Mouse (Mus musculus) ovary, adult 18-20 months (tissue): Measurements from ENCODE around the gene Klhl30.

ENCODE experiments used
- DNase-seq: peaks from one replicate; pipeline ENCODE4 v3.0.0; 2022; ENCODE audit warnings: low spot score, mixed read lengths

The Klhl30 gene

GRCm38 (mm10) chr1:91350841-91351240, at the start of gene Klhl30:
Gene Klhl30 (plus strand): TSS chr1:91351016.
- no peak for DNase-seq

- DNase-seq = no peak
Observed at GRCm38 (mm10) chr1:91301206-91301920, 49.5 kb upstream of the Klhl30 start.

- no peak for DNase-seq
Observed at GRCm38 (mm10) chr1:91302021-91302420, 48.8 kb upstream of the Klhl30 start.

GRCm38 (mm10) chr1:91304621-91305020, 46.2 kb upstream of the Klhl30 start:
- DNase-seq = no peak

DNA sequence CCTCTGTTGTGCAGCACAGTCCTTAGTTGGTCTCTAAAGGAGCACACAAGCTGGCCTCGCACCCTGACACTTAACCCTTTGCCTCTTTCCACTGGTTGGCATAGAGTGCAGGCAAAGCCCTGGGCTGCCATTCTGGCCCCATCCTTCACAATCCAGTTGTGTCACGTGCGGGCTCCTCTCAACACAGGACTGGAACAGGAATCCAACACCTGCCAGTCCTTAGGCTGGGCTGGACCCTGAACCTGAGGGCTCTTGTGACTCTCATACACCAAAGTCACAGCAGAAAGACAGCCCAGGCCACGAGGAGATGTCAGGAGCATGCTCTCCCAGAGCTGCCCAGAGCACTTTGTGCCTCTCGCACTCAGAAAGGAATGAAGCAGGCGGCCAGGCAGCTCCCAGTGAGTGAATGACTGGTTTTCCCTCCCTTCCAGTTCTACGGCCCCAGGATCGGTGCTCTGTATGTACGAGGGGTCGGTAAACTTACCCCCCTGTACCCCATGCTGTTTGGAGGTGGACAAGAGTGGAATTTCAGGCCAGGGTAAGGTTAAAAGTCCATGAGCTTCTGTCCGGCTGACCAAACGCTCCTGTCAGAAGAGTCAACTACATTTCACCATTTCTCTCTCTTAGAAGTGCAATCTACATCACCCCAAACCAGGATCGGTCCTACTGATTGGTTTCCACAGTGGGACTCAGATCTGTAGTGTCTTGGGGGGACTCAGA, 41.3 kb upstream of the Klhl30 start:
- no peak for DNase-seq

DNA sequence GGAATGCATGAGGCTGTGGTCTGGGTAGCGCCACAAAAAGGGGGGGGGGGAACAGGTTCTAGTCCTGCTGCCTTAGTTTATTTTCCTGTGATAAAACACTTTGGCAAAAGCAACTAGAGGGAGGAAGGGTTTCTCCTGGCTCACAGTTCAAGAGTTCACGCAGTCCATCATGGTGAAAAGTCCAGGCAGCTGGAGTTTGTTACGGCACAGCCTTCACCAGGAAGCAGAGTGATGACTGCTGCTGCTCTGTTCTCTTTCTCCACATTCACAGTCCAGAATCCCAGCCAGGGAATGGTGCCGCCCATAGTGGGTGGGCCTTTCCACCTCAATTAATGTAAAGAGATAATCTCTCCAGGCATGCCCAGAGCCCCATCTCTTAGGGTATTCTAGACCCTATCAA, 38.5 kb upstream of the Klhl30 start:
- no peak for DNase-seq

DNA sequence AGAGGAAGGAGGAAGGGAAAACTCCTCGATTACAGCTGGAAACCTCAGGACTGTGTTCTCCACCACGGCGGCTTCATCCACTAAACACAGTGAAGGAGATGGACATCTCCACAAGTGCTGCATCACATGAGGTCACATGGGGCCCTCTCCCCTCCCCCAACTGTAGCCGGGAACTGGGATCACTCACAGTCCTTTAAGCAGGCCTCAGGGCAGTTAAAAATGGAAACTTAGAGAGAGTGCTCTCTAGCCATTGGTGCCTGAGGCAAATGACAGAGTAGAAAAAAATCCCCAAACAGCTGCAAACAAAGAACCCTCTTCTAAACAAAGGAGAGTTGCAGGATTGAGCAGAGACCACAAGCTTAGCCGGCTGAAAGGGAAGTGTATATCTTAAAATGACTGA, 37.6 kb upstream of the Klhl30 start:
- DNase-seq = no peak

GRCm38 (mm10) chr1:91317656-91318055, 33.2 kb upstream of the Klhl30 start:
- DNase-seq = no peak

DNA sequence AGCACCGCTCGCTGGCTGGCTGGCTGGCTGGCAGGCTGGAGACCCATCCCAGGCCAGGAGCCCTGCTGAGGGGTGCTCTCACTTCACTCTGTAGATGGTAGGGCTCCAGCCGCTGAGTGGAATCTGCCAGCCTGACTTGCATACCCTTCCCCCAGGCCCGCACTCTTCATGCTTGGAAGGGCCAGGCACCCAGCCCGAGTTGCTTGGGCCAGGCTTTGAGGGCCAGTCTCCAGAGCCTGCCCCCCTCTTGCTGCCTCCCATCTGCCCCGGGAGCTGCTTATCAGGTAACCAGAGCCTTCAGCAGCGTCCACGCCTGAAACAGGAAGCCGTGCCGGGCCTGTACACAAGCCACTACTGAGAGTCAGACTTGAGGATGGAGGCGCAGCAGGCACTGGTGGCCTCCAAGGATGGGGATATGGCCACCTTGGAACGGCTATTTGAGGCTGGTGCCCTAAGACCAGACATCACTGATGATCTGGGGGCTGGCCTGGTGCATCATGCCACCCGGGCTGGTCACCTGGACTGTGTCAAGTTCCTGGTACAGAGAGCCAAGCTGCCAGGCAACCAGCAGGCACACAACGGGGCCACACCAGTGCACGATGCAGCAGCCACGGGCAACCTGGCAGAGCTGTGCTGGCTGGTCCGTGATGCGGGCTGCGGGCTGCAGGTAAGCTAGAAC, 28.9 kb upstream of the Klhl30 start, which contains the start of gene Espnl:
Gene Espnl (plus strand): TSS at position 316 of the 679 bp plus-strand sequence.
- no peak for DNase-seq

DNA sequence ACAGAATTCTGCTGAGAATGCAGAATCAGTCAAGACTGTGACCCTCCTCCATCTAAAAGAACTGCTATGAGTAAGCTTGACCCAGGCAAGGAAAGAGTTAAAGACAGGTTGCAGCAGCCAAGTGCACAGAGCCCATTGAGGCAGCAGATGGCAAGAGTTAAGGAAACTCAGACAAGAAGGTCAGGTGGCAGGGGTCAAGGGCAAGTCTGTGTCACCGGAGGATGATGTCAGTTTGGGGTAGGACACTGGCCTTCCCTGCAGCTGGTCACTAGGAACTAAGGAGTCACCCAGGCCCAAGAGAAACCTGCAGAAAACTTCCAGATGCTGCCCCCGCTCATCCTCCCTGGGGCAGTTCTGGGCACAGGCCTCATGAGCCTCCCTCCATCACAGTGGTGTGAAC, 26.2 kb upstream of the Klhl30 start:
- DNase-seq = no peak

DNA sequence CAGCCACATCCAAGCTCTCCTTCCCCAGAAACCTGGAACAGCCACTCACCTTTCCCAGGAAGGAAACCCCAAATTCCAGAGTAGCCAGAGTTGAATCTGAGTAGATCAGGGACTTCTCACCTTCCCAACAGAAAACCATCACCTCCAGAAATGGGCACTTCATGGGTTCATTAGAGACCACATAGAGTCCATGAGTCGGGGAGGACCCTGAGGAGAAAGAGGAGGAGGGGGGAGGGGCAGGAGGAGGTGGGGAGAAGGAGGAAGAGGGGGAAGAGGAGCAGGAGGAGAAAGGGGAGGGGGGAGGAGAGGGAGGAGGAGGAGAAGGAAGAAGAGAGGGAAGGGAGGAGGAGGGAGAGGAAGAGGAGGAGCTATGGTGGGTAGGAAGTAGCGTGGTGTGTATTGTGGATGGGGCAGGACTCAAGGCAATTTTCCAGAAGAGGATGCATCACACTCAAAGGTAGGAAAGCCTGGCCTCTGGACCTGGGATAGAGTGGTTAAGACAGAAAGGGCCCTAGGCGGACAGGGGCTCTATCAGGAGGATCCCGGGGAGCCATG, 25.3 kb upstream of the Klhl30 start:
- no peak for DNase-seq

DNA sequence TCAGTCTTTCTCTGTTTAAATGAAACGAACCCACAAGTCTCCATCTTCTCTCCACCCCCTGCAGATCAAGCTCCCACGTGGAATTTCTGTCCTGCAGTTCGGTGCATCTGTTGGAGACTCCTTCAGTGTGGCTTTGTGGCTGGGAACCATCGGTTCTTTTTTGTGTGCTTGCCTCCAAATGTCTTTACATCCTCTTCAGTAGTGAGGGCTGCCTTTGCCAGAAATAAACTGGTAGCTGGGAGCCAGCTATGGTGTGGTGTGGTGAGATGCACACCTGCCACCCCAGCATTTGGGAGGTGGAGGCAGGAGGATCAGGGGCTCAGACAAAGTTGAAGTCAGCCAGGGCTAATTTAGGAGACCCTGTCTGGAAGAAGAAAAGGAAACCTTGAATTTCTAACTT, 18.7 kb upstream of the Klhl30 start:
- no peak for DNase-seq

GRCm38 (mm10) chr1:91333582-91333981, 17.2 kb upstream of the Klhl30 start:
- no peak for DNase-seq

GRCm38 (mm10) chr1:91337355-91337754, 13.5 kb upstream of the Klhl30 start:
- DNase-seq = no peak

GRCm38 (mm10) chr1:91344001-91344400, 6.8 kb upstream of the Klhl30 start:
- no peak for DNase-seq

- no peak for DNase-seq
Observed at GRCm38 (mm10) chr1:91344921-91345685, 5.7 kb upstream of the Klhl30 start.

DNA sequence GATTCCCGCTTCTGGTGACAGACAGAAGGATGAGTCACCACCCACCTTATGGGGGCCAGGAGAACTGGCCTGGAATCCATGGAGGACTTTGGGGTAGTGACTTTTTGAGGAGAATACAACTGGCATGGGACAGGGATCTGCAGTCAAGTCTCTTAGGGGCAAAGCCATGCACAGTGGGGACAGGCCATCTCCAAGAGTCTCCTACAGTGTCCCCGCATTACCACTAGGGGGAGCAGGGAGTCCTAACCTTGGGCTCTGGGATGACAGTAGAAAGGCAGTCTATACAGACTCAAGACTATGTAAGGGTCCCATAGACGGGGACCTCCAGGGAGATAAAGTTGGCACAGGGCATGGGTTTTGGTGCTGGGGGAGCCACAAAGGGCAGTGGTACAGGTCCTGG, 3.9 kb upstream of the Klhl30 start:
- DNase-seq = no peak

DNA sequence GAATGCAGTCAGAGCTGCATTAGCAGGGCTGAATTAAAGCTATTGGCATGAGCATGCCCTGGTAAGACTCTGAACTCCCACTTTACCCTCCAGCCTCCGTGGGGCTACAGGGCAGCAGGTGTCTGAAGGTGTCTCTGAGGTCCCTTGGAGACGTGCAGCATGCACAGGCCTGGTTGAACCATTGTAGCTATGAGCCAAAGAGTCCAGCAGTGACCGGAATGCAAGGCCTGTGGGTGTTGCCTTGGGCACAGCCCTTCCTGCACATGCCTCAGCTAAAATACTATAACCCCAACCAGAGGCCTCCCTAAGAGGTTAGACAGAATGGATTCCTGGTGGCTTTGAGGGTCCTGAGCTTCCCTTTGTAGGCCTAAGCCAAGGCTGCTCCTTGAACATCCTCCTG, 433 bp downstream of the Klhl30 start:
- no peak for DNase-seq

GRCm38 (mm10) chr1:91352277-91352676, 1.5 kb downstream of the Klhl30 start:
- no peak for DNase-seq

GRCm38 (mm10) chr1:91356105-91356504, 5.3 kb downstream of the Klhl30 start:
- no peak for DNase-seq

GRCm38 (mm10) chr1:91362113-91362512, 11.3 kb downstream of the Klhl30 start:
- DNase-seq = no peak
